Mouse (Mus musculus) liver, embryonic 13.5 days (tissue): Measurements from ENCODE around the gene Srrd. TPM values are rescaled to one million over a fixed set of nuclear protein-coding genes. Genes with fewer than 3 reads are reported as not detected.

ENCODE experiments used
- ATAC-seq: fragments of 200-750 bp; cut with Nextera tagmentation; 2 replicates; pipeline ENCODE4 v1.8.0; 2017; ENCODE audit warnings: low read depth, mild to moderate bottlenecking, moderate number of reproducible peaks, moderate library complexity
- DNase-seq: peaks from one replicate; pipeline ENCODE4 v3.0.0; 2022
- H3K27ac ChIP-seq: fragments of 300-500 bp; sonication (generic); 2 replicates; pipeline ENCODE4 v1.5.1; 2015; ENCODE audit warnings: moderate library complexity, mild to moderate bottlenecking, inconsistent platforms
- H3K27me3 ChIP-seq: fragments of 300-500 bp; sonication (generic); 2 replicates; pipeline ENCODE4 v1.6.1; 2015; ENCODE audit warnings: mild to moderate bottlenecking, inconsistent platforms
- H3K36me3 ChIP-seq: fragments of 300-500 bp; sonication (generic); 2 replicates; pipeline ENCODE4 v1.6.1; 2015; ENCODE audit warnings: mild to moderate bottlenecking, inconsistent platforms
- H3K4me1 ChIP-seq: fragments of 300-500 bp; sonication (generic); replicated peaks from 2 replicates; pipeline ENCODE4 v1.6.1; 2015; ENCODE audit warnings: inconsistent platforms
- H3K4me2 ChIP-seq: fragments of 300-500 bp; sonication (generic); 2 replicates; pipeline ENCODE4 v1.6.1; 2015; ENCODE audit warnings: inconsistent platforms, mild to moderate bottlenecking, moderate library complexity
- H3K4me3 ChIP-seq: fragments of 300-500 bp; sonication (generic); replicated peaks from 2 replicates; pipeline ENCODE4 v1.5.1; 2015; ENCODE audit warnings: mild to moderate bottlenecking, inconsistent platforms
- H3K9ac ChIP-seq: fragments of 300-500 bp; sonication (generic); 2 replicates; pipeline ENCODE4 v1.6.1; 2015; ENCODE audit warnings: mild to moderate bottlenecking, inconsistent platforms
- H3K9me3 ChIP-seq: fragments of 300-500 bp; sonication (generic); replicated peaks from 2 replicates; pipeline ENCODE4 v1.6.1; 2016; ENCODE audit warnings: inconsistent platforms
- WGBS: fragments of 180-500 bp; shearing (Covaris S2); methylation state at CpG from one replicate; pipeline ENCODE4 v1.1.7; 2015; ENCODE audit not compliant: insufficient replicate concordance; 5-methylcytosine and 5-hydroxymethylcytosine counted together
- polyA plus RNA-seq: library from polyadenylated mRNA; unstranded; fragments of >200 nt; fragmentation: Nextera tagmentation; extraction: Ambion mirVana; gene quantifications from 2 replicates; pipeline ENCODE4 v1.2.1, GENCODE M21; 2015

The Srrd gene
- polyA plus RNA-seq, 1 experiment from 2014 or later = 20.2 TPM

GRCm38 (mm10) chr5:112355910-112356309 lies 13.1 kb upstream of the Srrd start, which contains the start of gene Gm6583:
TSS of gene Gm6583 (minus strand) at chr5:112356033.
- no peak within 1 kb of the TSS for H3K4me3 ChIP-seq
- H3K36me3 ChIP-seq = peaks cover 47% of the 10 kb centered on the region
- no peak for DNase-seq
- ATAC-seq = peak; percentile 42
- no peak within 1 kb of the TSS for H3K4me2 ChIP-seq
- H3K4me1 ChIP-seq = peaks cover 50% of the 10 kb centered on the region
- H3K27me3 ChIP-seq = no peaks in the 10 kb centered on the region
- WGBS = 38% methylated on average over 13 of the region's 13 CpGs
- H3K9me3 ChIP-seq = no peaks in the 10 kb centered on the region
- peak within 1 kb of the TSS; percentile 59 for H3K27ac ChIP-seq
- H3K9ac ChIP-seq = 0 out of 2 replicates have a peak within 1 kb of the TSS, but pooled peaks have one; percentile 13

GRCm38 (mm10) chr5:112355493-112355892 lies 12.7 kb upstream of the Srrd start:
- H3K27me3 ChIP-seq = no peaks in the 10 kb centered on the region
- no peak for ATAC-seq
- H3K4me2 ChIP-seq = no peak overlapping the region
- peaks cover 50% of the 10 kb centered on the region for H3K36me3 ChIP-seq
- DNase-seq = no peak
- H3K9me3 ChIP-seq = no peaks in the 10 kb centered on the region
- peak overlapping the region; percentile 59 for H3K27ac ChIP-seq
- H3K4me1 ChIP-seq = peaks cover 50% of the 10 kb centered on the region
- H3K4me3 ChIP-seq = no peak overlapping the region
- 52% methylated on average over 6 of the region's 6 CpGs for WGBS
- no peak overlapping the region for H3K9ac ChIP-seq

DNA sequence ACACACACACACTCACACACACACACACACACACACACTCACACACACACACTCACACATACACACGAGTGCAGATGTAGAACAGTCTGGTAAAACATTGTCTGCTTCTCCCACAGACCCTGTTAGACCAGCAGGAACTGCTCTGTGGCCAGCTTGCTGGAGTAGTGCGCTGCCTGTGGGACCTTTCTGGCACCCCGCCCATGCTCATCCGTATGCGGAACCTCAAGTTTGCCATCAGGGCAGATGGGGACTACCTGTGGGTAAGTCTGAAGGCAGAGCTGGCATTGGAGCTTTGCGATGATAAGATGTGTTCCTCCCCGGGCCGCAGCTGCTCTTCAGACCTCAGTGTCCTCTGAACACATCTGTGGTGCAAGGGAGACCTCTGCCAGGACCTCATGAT lies 6.3 kb upstream of the Srrd start:
- H3K27ac ChIP-seq = no peak overlapping the region

GRCm38 (mm10) chr5:112346211-112346965 lies 3.5 kb upstream of the Srrd start:
- peak overlapping the region; percentile 35 for H3K9ac ChIP-seq
- 53% methylated on average over 16 of the region's 16 CpGs for WGBS
- no peak overlapping the region for H3K4me3 ChIP-seq
- H3K4me2 ChIP-seq = peak overlapping the region; percentile 74; the same call in 1 of the 2 replicates
- H3K27me3 ChIP-seq = no peaks in the 10 kb centered on the region
- peaks cover 49% of the 10 kb centered on the region for H3K4me1 ChIP-seq
- H3K36me3 ChIP-seq = peaks cover 40% of the 10 kb centered on the region
- DNase-seq (no peak), ATAC-seq (no peak)
- H3K9me3 ChIP-seq = no peaks in the 10 kb centered on the region
- peak overlapping the region; percentile 43; the same call in 1 of the 2 replicates for H3K27ac ChIP-seq

More for the DNA sequence above, 6.3 kb upstream of the Srrd start:
- Histone ChIP-seq H3K36me3 (peaks cover 58% of the 10 kb centered on the region), H3K9ac (no peak overlapping the region), H3K4me1 (peaks cover 28% of the 10 kb centered on the region), H3K4me3 (no peak overlapping the region), H3K4me2 (no peak overlapping the region), H3K27me3 (no peaks in the 10 kb centered on the region), H3K9me3 (no peaks in the 10 kb centered on the region)
- 80% methylated on average over 8 of the region's 8 CpGs for WGBS
- ATAC-seq = no peak
- DNase-seq = no peak

DNA sequence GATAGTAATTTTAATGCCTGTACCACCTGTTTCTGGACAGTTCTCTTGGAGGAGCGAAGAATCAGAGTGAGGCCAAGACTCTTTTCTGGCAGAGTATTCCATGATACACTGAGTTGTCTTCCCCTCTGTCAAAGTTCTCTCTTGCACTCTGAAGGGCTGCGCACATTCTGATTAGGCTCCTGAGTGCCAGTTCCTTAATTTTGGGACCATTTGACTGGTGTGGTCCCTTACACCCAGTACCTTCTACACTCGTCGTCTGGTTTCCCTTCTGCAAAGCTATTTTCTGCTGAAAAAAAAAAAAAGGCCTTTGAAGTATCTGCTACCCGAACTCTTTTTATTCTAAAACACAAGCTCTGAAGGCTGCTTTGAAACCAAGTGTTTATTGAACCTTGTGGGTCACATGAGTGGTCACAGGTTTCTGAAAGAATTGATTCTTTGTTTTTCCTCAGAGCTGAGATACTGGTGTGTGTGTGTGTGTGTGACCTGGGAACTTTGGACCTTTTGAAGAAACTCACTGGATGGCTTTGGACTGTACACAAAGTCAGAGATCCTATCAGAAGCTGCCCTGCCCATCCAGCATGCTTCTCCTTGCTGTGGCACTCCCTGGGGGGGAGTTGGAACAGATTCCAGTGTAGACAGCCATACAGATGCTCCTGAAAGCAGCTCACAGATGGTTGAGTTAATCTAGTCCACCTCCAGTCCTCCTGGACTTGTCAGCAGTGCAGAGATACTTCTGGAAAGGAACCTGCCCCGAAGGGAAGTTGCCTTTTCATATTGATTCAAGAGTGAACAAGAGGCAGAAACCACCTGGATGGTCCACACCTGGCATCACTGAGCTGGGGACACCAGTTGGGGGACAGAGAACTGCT lies 1.5 kb upstream of the Srrd start:
- Histone ChIP-seq H3K4me1 (peaks cover 54% of the 10 kb centered on the region), H3K9ac (peak overlapping the region; percentile 83; the same call in 1 of the 2 replicates), H3K36me3 (peaks cover 31% of the 10 kb centered on the region), H3K4me3 (peak overlapping the region; percentile 86; the same call in 1 of the 2 replicates), H3K4me2 (peak overlapping the region; percentile 74), H3K27me3 (no peaks in the 10 kb centered on the region), H3K9me3 (no peaks in the 10 kb centered on the region), H3K27ac (peak overlapping the region; percentile 40; the same call in 1 of the 2 replicates)
- DNase-seq (no peak), ATAC-seq (0 out of 2 replicates have a peak, but pooled peaks have one; percentile 29)
- 64% methylated on average over 6 of the region's 6 CpGs for WGBS

- WGBS = 0% methylated on average over 24 of the region's 24 CpGs
- peak overlapping the region; percentile 83 for H3K9ac ChIP-seq
- H3K36me3 ChIP-seq = peaks cover 39% of the 10 kb centered on the region
- ATAC-seq (peak; percentile 76), DNase-seq (no peak)
- peaks cover 54% of the 10 kb centered on the region for H3K4me1 ChIP-seq
- H3K9me3 ChIP-seq = no peaks in the 10 kb centered on the region
- H3K27ac ChIP-seq = peak overlapping the region; percentile 76
- peak overlapping the region; percentile 86 for H3K4me3 ChIP-seq
- peak overlapping the region; percentile 74 for H3K4me2 ChIP-seq
- no peaks in the 10 kb centered on the region for H3K27me3 ChIP-seq
Measured at GRCm38 (mm10) chr5:112343205-112343595, 360 bp upstream of the Srrd start.

GRCm38 (mm10) chr5:112339215-112339614 lies 3.6 kb downstream of the Srrd start:
- Histone ChIP-seq H3K27ac (no peak overlapping the region), H3K27me3 (no peaks in the 10 kb centered on the region), H3K4me2 (no peak overlapping the region), H3K9me3 (no peaks in the 10 kb centered on the region), H3K9ac (no peak overlapping the region), H3K36me3 (peaks cover 62% of the 10 kb centered on the region), H3K4me3 (no peak overlapping the region), H3K4me1 (peaks cover 27% of the 10 kb centered on the region)
- WGBS = 67% methylated on average over 7 of the region's 7 CpGs
- ATAC-seq (no peak), DNase-seq (no peak)

GRCm38 (mm10) chr5:112337004-112337403 lies 5.8 kb downstream of the Srrd start:
- H3K27me3 ChIP-seq = no peaks in the 10 kb centered on the region

DNA sequence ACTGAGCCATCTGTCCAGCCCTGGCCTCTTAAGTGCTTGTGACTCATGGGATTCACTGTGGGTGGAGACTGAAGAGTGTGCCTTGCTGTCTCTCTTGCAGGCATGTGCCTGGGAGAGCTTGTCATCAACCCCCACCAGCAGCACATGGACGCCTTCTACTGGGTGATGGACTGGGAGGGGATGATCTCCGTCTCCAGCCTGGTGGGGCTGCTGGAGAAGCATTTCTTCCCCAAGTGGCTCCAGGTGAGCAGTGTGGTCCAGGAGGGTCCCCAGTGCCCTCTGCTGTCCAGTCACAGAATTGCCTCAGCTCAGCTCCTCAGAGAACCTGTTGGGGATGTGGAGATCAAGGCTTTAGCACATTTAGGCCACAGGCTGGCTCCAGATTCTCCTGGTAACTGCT lies 7.4 kb downstream of the Srrd start:
- H3K27me3 ChIP-seq = no peaks in the 10 kb centered on the region
- H3K4me1 ChIP-seq = no peaks in the 10 kb centered on the region
- peak; percentile 20 for DNase-seq
- no peak overlapping the region for H3K9ac ChIP-seq
- peaks cover 95% of the 10 kb centered on the region for H3K36me3 ChIP-seq
- no peak overlapping the region for H3K4me2 ChIP-seq
- no peak overlapping the region for H3K27ac ChIP-seq
- H3K9me3 ChIP-seq = no peaks in the 10 kb centered on the region
- WGBS = 45% methylated on average over 2 of the region's 2 CpGs
- no peak overlapping the region for H3K4me3 ChIP-seq
- 0 out of 2 replicates have a peak, but pooled peaks have one; percentile 11 for ATAC-seq

More at GRCm38 (mm10) chr5:112337004-112337403, 5.8 kb downstream of the Srrd start:
- H3K4me1 ChIP-seq = peaks cover 11% of the 10 kb centered on the region
- peaks cover 84% of the 10 kb centered on the region for H3K36me3 ChIP-seq
- WGBS = 85% methylated on average over 22 of the region's 22 CpGs
- H3K27ac ChIP-seq = no peak overlapping the region
- DNase-seq (no peak), ATAC-seq (no peak)
- no peak overlapping the region for H3K4me3 ChIP-seq
- H3K4me2 ChIP-seq = no peak overlapping the region
- no peaks in the 10 kb centered on the region for H3K9me3 ChIP-seq
- H3K9ac ChIP-seq = no peak overlapping the region

DNA sequence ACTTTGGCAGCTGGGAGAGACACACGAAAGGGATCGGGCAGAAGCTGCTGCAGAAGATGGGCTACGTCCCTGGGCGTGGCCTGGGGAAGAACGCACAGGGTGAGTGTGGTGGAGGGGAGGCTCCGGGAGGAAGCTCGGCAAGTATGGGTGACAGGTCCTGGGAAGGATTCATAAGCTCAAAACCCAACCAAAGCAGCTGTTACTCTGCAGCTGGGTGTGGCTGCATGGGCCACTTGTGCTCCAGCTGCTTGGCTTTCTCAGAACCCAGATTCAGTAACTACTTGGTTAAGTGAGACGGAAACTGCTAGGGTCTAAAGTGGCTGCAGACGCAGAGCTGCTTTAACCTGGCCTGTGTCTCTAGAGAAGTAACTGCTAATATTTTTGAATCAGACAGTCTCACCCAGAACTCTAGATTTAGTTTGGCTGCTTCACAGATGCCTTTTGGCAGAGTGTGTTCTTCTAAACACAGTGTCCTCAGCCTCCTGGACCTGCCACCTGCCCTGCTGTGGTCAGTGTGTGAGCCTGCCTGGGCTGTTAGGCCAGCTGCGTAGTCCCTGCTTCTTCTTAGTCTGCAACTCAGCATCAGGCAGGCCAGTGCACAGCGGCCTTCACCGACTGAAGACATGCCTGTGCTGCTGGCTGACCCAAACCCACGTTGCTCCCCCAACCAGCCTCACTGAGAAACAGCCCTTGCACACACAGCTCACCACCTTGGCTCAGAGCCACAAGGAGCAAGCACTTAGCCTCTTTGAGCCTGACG lies 12.9 kb downstream of the Srrd start:
- DNase-seq (no peak), ATAC-seq (no peak)
- H3K27me3 ChIP-seq = no peaks in the 10 kb centered on the region
- H3K9me3 ChIP-seq = no peaks in the 10 kb centered on the region
- 82% methylated on average over 14 of the region's 14 CpGs for WGBS
- H3K4me3 ChIP-seq = no peak overlapping the region
- no peak overlapping the region for H3K9ac ChIP-seq
- H3K27ac ChIP-seq = no peak overlapping the region
- H3K4me2 ChIP-seq = no peak overlapping the region
- peaks cover 76% of the 10 kb centered on the region for H3K36me3 ChIP-seq
- H3K4me1 ChIP-seq = peaks cover 26% of the 10 kb centered on the region
